Mouse (Mus musculus): Measurements from ENCODE around the gene Cox4i2. TPM values are rescaled to one million over a fixed set of nuclear protein-coding genes. Genes with fewer than 3 reads are reported as not detected.

Gene Cox4i2
- polyA plus RNA-seq, 1 experiment from 2014 or later: 4.8 TPM

DNA sequence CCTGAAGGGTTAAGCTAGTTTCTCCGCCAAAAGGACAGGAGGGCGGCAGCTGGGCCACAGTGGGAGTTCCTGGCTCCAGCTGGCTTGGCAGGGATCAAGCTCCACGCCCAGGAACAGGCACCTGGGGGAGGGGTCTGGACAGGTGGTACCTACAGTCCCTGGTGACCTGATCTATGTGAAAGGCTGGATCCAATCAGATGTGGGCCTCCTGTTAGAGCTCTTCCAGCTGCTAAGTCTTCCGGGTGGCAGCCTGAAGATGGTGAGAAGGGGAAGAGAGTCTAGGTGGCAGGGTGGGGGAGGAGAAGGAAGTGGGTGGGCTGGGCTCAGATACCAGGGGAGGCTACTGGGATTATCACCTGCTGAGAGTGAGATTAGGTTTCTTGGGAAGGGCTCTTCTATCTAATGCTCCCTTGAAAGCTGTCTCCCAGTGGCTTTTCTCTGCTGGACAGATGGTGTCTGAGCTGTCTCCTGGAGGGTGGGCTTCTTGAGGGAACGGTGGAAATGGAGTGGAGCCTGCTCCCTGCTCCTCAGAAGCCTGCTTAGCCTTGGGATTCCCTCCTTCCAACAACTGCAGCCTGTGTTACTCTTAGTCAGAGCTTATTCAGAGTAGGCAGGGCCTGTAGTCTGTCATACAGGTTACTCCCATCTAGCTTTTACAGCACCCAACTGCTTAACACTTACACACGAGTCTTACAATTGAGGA, 50.6 kb downstream of the Cox4i2 start:
- H3K9me3 ChIP-seq (replicated peaks): no peaks in the 10 kb centered on the region
- ATAC-seq (ENCODE audit: low FRiP score): no peak; the same call in none of the 2 replicates
- no peak overlapping the region for H3K9ac ChIP-seq (replicated peaks)
- H3K27ac ChIP-seq (replicated peaks): no peak overlapping the region
- WGBS: 11% methylated on average over 6 of the region's 6 CpGs
- H3K4me1 ChIP-seq: peaks cover 24% of the 10 kb centered on the region
- no peaks in the 10 kb centered on the region for H3K27me3 ChIP-seq (replicated peaks)
- H3K4me3 ChIP-seq (replicated peaks): no peak overlapping the region
- no peak overlapping the region for H3K4me2 ChIP-seq
- no peaks in the 10 kb centered on the region for H3K36me3 ChIP-seq

DNA sequence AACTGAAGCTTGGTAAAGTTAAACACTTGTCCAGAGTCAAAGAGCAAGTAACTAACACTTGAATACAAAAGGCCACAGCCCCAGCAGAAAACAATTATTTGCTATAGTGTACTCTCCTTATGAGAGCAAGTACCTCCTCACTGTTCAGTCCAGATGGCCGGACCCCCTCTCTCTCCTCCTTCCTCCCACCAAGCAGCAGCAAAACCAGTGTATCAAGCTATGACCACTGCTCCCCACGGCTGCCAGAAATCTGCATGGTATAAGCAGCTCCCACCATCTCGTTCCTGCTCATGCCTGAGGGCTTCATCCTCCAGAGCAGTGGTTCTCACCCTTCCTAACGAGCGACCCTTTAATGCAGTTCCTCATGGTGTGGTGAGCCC, 51.1 kb downstream of the Cox4i2 start:
- H3K27me3 ChIP-seq (replicated peaks): no peaks in the 10 kb centered on the region
- no peak for ATAC-seq (ENCODE audit: low FRiP score)
- H3K4me3 ChIP-seq (replicated peaks): no peak overlapping the region
- no peak overlapping the region for H3K27ac ChIP-seq (replicated peaks)
- peaks cover 26% of the 10 kb centered on the region for H3K4me1 ChIP-seq
- H3K36me3 ChIP-seq: no peaks in the 10 kb centered on the region
- H3K4me2 ChIP-seq: no peak overlapping the region
- 51% methylated on average over 5 of the region's 5 CpGs for WGBS
- no peak overlapping the region for H3K9ac ChIP-seq (replicated peaks)
- H3K9me3 ChIP-seq (replicated peaks): no peaks in the 10 kb centered on the region

DNA sequence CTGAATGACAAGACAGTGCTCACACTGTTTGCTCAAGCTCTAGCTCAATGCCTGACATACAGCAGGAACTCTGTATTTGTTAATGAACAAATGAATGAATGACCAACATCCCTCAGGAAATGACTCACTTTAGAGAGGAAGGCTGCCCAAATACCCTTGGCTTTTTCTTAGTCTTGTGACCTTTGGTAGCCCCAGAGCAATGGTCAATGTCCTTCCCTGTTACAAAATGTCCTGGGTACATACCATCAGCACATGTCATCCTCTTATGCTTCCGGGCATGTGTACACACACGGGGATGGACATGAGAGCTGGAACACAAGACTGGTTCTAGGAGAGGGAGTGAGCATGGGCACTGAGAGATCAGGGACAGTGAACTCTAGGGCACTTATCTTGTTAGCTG, 52.1 kb downstream of the Cox4i2 start:
- Histone ChIP-seq H3K9me3 (replicated peaks) (no peaks in the 10 kb centered on the region), H3K4me1 (peaks cover 28% of the 10 kb centered on the region), H3K27me3 (replicated peaks) (no peaks in the 10 kb centered on the region), H3K9ac (replicated peaks) (no peak overlapping the region), H3K4me2 (no peak overlapping the region), H3K27ac (replicated peaks) (no peak overlapping the region), H3K36me3 (no peaks in the 10 kb centered on the region), H3K4me3 (replicated peaks) (no peak overlapping the region)
- no peak for ATAC-seq (ENCODE audit: low FRiP score)
- WGBS: 83% methylated on average over 2 of the region's 2 CpGs

DNA sequence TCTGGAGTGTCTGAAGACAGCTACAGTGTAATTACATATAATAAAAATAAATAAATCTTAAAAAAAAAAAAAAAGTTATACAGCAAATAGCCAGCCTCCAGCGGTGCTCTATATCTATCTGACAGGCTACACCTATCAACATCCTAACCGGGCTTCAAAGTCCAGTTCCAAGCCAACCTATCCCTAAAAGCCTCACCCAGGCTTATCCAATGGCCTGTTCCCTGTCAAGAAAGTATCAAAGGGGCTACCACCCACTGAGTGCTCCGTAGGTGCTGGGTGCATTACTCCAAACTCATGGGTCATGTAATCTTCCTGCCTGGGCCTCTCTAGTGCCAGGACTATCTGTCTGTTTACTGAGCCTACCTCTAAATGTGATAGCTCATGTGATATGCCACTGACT, 54.2 kb downstream of the Cox4i2 start:
- ATAC-seq (ENCODE audit: low FRiP score): no peak
- no peaks in the 10 kb centered on the region for H3K9me3 ChIP-seq (replicated peaks)
- WGBS: 91% methylated on average over 3 of the region's 3 CpGs
- H3K27me3 ChIP-seq (replicated peaks): no peaks in the 10 kb centered on the region
- H3K36me3 ChIP-seq: no peaks in the 10 kb centered on the region
- H3K4me2 ChIP-seq: no peak overlapping the region
- no peak overlapping the region for H3K9ac ChIP-seq (replicated peaks)
- H3K27ac ChIP-seq (replicated peaks): no peak overlapping the region
- H3K4me3 ChIP-seq (replicated peaks): no peak overlapping the region
- H3K4me1 ChIP-seq: peaks cover 30% of the 10 kb centered on the region

DNA sequence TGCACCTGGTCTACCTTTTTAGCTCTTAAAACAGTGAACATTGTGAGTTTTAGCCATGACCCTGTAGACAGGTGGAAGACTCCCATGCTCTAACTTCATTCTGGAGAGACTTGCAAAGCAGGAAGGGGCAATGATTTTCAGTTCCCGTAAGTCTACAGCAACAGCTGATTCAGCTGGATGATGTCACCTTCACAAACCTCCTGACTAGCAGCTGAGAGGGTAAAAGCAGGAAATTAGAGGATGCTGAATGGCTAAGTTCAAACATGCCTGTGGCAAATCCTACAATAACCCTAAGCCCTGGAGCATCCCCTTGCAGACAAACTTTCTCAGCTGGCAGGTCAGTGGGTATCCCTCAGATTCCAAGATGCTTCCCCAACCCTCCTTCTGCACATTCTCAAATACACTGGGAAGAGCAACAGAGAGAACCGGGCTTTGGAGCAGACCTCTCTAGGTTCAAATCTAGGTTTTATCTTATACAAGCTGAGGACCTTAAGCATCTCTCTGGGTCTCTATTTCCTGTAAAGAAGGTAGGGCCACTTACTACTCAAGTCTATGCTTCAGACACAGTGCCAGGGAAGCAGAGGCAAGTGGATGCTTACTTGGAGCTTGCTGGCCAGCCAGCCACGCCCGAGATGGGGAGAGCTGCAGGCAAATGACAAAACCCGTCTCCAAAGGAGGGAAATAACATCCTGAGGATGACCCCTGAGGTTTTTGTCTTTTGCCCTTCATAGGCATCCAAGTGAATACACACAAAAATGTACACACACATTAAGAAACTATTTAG, 56.4 kb downstream of the Cox4i2 start:
- no peak for ATAC-seq (ENCODE audit: low FRiP score)
- H3K9ac ChIP-seq (replicated peaks): no peak overlapping the region
- no peak overlapping the region for H3K4me2 ChIP-seq
- H3K27me3 ChIP-seq (replicated peaks): no peaks in the 10 kb centered on the region
- 0 out of 2 replicates have a peak, but pooled peaks cover 4% of the 10 kb centered on the region for H3K36me3 ChIP-seq
- 88% methylated on average over 5 of the region's 5 CpGs for WGBS
- H3K4me3 ChIP-seq (replicated peaks): no peak overlapping the region
- no peak overlapping the region for H3K27ac ChIP-seq (replicated peaks)
- no peaks in the 10 kb centered on the region for H3K9me3 ChIP-seq (replicated peaks)
- H3K4me1 ChIP-seq: peaks cover 14% of the 10 kb centered on the region; the same call in 1 of the 2 replicates

DNA sequence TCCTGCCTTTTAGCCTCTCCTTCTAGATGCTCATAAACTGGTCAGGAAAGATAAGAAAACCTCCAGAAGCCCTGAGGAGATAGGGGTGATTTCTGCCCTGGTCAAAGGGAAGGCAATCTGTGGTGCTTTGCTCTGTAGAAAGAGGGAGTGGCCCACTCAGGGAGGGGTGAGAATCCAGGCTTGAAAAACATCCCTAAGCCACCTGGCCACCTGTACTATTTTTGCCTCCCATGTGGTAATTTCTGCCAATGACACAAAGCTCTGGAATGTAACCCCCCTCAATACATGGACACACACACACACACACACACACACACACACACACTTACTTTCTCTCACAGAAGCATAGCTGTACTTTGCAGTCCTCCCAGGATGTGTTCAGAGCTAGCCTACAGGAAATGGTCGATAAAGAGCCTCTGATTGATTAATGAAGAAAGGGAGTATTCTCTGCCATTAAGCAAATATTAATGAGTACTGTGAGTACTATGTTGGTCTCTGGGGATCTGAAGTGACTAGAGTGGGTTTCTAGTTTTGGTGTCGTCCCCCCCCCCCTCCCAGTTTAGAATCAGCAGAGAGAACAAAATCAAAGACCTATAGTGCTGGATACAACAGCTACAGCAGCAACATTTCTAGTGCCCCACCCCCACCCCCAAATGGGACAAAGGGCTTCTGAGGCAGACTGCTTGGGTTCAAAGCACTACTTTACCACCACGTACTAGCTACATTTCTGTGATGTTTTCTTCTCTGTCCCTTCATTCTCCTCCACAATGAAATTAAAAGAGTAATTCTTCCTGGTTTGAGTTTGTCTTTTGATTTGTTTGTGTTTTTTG, 57.6 kb downstream of the Cox4i2 start:
- Histone ChIP-seq H3K4me2 (no peak overlapping the region), H3K9me3 (replicated peaks) (no peaks in the 10 kb centered on the region), H3K4me3 (replicated peaks) (no peak overlapping the region), H3K9ac (replicated peaks) (no peak overlapping the region), H3K36me3 (0 out of 2 replicates have a peak, but pooled peaks cover 4% of the 10 kb centered on the region), H3K4me1 (peaks cover 16% of the 10 kb centered on the region), H3K27me3 (replicated peaks) (no peaks in the 10 kb centered on the region), H3K27ac (replicated peaks) (no peak overlapping the region)
- no peak for ATAC-seq (ENCODE audit: low FRiP score)
- 29% methylated on average over 3 of the region's 3 CpGs for WGBS

DNA sequence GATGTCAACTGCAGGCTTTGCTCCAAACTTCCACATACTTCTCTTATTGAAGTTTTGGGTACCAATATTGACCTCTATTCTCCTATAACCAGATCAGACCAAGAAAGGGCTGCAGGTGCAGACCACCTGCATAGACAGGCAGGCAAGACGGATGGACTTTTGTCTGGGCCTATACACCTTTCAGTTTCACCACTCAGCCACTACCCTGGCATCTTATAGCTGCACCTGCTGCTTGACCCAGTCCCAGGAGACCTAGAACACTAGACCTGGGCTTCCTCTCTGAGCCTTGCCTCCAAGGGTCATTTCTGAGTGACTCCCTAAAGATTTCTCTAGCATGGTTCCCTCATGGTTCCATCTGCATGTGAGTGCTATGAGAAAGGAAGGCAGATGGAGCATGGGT, 59.3 kb downstream of the Cox4i2 start:
- H3K36me3 ChIP-seq: 0 out of 2 replicates have a peak, but pooled peaks cover 4% of the 10 kb centered on the region
- no peak overlapping the region for H3K9ac ChIP-seq (replicated peaks)
- peaks cover 32% of the 10 kb centered on the region for H3K4me1 ChIP-seq
- 100% methylated on average over 1 of the region's 1 CpGs for WGBS
- H3K27ac ChIP-seq (replicated peaks): no peak overlapping the region
- H3K9me3 ChIP-seq (replicated peaks): no peaks in the 10 kb centered on the region
- no peak for ATAC-seq (ENCODE audit: low FRiP score)
- no peaks in the 10 kb centered on the region for H3K27me3 ChIP-seq (replicated peaks)
- no peak overlapping the region for H3K4me3 ChIP-seq (replicated peaks)
- no peak overlapping the region for H3K4me2 ChIP-seq

DNA sequence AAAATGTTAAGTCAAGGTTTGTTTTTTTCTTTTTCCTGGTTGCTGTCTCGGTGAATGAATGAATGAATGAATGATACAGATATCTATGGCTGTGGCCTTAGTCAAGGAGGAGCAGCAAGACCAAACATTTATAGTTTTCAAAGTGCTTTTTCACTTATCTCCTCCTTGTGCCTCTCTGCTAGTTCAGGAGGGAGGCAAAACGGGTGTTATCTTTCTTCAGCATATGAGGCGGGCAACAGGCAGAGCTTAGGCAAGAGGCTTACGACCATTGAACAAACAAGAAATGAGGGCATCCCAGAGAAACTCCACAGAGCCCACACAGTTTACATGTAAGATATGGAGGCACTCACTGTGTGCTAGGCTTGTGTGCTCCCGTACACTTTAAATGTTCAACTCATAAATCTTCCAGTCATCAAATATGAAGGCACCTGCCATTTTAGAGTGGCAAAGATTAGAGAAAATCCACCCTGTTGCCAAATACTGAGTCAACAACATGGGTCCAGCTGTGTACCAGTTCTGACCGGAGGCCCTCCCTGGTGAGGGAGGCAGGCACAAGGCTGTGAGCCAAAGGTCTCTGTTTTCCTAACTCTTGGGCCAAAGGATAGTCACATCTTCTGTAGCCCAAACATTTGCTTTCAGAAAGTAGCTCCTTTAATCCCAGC, 60.4 kb downstream of the Cox4i2 start:
- 88% methylated on average over 6 of the region's 6 CpGs for WGBS
- no peak overlapping the region for H3K4me3 ChIP-seq (replicated peaks)
- H3K27me3 ChIP-seq (replicated peaks): no peaks in the 10 kb centered on the region
- H3K4me1 ChIP-seq: peaks cover 38% of the 10 kb centered on the region
- no peak overlapping the region for H3K27ac ChIP-seq (replicated peaks)
- H3K9ac ChIP-seq (replicated peaks): no peak overlapping the region
- H3K36me3 ChIP-seq: 0 out of 2 replicates have a peak, but pooled peaks cover 4% of the 10 kb centered on the region
- no peaks in the 10 kb centered on the region for H3K9me3 ChIP-seq (replicated peaks)
- ATAC-seq (ENCODE audit: low FRiP score): no peak
- no peak overlapping the region for H3K4me2 ChIP-seq

Small RNA genes lying within 50 kb of the gene (microRNA-seq; reads per million reads assigned to microRNA genes)
- not detected for gene Gm23802

Other genes starting within 250 kb of the Cox4i2 start
- gene Defb26, start 242.5 kb upstream of the Cox4i2 start, polyA plus RNA-seq (2015; fragmentation: Nextera tagmentation; extraction: Ambion mirVana): not detected in 2 replicates
- not detected in 2 replicates for gene Defb28, start 235.9 kb upstream of the Cox4i2 start, polyA plus RNA-seq (2015; fragmentation: Nextera tagmentation; extraction: Ambion mirVana)
- not detected in 2 replicates for gene Defb29, start 214.1 kb upstream of the Cox4i2 start, polyA plus RNA-seq (2015; fragmentation: Nextera tagmentation; extraction: Ambion mirVana)
- gene Gm17416, start 184.8 kb upstream of the Cox4i2 start, polyA plus RNA-seq (2015; fragmentation: Nextera tagmentation; extraction: Ambion mirVana): not detected in 2 replicates
- not detected in 2 replicates for gene Defb21, start 181.4 kb upstream of the Cox4i2 start, polyA plus RNA-seq (2015; fragmentation: Nextera tagmentation; extraction: Ambion mirVana)
- gene Defb19, start 173.9 kb upstream of the Cox4i2 start, polyA plus RNA-seq (2015; fragmentation: Nextera tagmentation; extraction: Ambion mirVana): not detected in 2 replicates
- gene Defb45, start 154.8 kb upstream of the Cox4i2 start, polyA plus RNA-seq (2015; fragmentation: Nextera tagmentation; extraction: Ambion mirVana): not detected in 2 replicates
- not detected in 2 replicates for gene Defb36, start 149.8 kb upstream of the Cox4i2 start, polyA plus RNA-seq (2015; fragmentation: Nextera tagmentation; extraction: Ambion mirVana)
- gene Defb25, start 131.1 kb upstream of the Cox4i2 start, polyA plus RNA-seq (2015; fragmentation: Nextera tagmentation; extraction: Ambion mirVana): not detected in 2 replicates
- 0.50 and 3.6 TPM in 2 replicates for gene Rem1, start 127.2 kb upstream of the Cox4i2 start, polyA plus RNA-seq (2015; fragmentation: Nextera tagmentation; extraction: Ambion mirVana)
- gene H13, start 84.7 kb upstream of the Cox4i2 start, polyA plus RNA-seq (2015; fragmentation: Nextera tagmentation; extraction: Ambion mirVana): 152 and 155 TPM in 2 replicates
- 33.9 and 41.5 TPM in 2 replicates for gene Mcts2, start 67.1 kb upstream of the Cox4i2 start, polyA plus RNA-seq (2015; fragmentation: Nextera tagmentation; extraction: Ambion mirVana)
- 57.5 and 59.1 TPM in 2 replicates for gene Id1, start 17.9 kb upstream of the Cox4i2 start, polyA plus RNA-seq (2015; fragmentation: Nextera tagmentation; extraction: Ambion mirVana)
- 119 and 125 TPM in 2 replicates for gene Bcl2l1, start 77.6 kb downstream of the Cox4i2 start, polyA plus RNA-seq (2015; fragmentation: Nextera tagmentation; extraction: Ambion mirVana)
- 11.1 and 26.9 TPM in 2 replicates for gene Tpx2, start 93.8 kb downstream of the Cox4i2 start, polyA plus RNA-seq (2015; fragmentation: Nextera tagmentation; extraction: Ambion mirVana)
- 0.08 and 0.29 TPM in 2 replicates for gene Mylk2, start 157.2 kb downstream of the Cox4i2 start, polyA plus RNA-seq (2015; fragmentation: Nextera tagmentation; extraction: Ambion mirVana)
- gene Foxs1, start 179.0 kb downstream of the Cox4i2 start, polyA plus RNA-seq (2015; fragmentation: Nextera tagmentation; extraction: Ambion mirVana): 4.0 and 4.3 TPM in 2 replicates
- 10.5 and 13.5 TPM in 2 replicates for gene Dusp15, start 197.5 kb downstream of the Cox4i2 start, polyA plus RNA-seq (2015; fragmentation: Nextera tagmentation; extraction: Ambion mirVana)
- 8.1 and 8.7 TPM in 2 replicates for gene Ttll9, start 208.3 kb downstream of the Cox4i2 start, polyA plus RNA-seq (2015; fragmentation: Nextera tagmentation; extraction: Ambion mirVana)